Mouse (Mus musculus): Measurements from ENCODE around the gene Scamp1.

The Scamp1 gene

DNA sequence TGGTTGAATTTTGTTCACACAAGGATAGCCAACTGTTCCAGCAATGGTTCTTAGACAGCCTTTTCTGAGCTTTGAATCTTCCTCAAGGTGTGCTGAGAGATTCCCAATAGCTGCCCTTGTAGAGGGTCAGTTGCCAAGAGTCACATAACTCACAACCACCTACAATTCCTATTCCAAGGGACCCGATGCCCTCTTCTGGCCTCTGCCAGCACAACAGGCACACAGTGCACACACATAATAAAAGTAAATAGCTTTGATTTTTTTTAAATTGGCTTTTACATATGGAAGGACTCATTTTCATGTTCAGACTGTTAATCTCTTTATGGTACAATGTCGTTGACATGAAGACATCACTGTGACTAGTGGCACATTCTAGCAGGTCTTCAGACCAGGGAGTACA, 72.9 kb downstream of the Scamp1 start:
- DNase-seq: peak; percentile 35

DNA sequence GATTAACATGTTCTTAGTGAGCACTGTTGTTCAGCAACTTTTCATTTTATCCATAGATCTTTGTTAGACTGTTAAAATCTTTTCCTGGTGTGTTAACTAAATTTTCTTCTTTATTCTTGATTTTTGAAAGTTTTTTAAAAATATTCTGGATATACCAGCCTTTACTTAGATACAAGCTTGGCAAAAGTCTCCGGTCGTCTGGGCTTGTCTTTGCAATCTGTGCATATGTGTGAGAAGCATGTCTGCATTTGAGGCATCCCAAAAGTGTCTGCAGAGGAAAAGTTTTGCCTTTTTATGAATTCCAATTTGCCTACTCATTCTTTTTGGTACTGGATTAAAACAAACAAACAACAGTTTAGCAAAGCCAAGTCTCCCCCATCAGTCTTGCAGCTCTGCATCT, 73.5 kb downstream of the Scamp1 start:
- DNase-seq: no peak

DNA sequence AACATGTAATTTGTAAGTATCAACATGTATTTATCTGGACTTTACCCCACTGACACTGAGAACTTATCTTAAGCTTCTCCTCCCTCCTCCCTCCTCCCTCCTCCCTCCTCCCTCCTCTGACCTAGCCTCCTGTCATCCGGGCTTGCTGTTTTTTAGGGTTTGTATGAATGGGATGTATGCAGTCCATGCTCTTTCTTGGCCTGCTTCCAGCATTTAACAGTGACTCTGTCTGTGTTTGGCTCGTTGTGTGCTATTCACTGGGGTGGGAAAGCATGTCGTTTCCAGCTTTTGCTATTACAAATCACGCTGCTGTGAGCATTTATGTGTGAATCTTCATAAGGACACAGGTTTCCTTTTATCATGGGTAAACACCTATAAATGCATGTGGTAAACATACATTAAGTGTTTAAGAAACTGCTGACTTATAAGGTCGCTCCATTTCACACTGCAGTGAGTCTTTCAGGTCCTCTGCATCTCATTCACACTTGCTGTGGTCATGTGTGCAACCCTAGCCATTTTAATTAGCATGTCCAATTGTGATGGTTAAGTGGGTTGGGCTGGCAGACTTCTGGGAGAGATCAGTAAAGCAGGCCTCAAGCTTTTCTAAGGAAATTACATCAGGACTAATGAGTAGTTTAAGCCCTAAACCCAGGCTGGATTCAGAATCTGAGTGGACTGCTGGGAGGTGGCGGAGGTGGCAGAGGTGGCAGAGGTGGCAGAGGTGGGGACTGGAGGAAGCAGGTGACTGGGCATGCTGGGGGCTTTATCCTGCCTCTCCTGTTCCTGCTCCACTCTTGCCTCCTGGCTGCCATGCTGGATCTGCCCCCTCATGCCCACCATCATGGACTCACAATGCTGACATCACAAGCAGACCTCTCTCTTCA, 74.2 kb downstream of the Scamp1 start:
- no peak for DNase-seq

GRCm38 (mm10) chr13:94208892-94209291, 76.8 kb downstream of the Scamp1 start:
- DNase-seq: no peak

- no peak for DNase-seq
Measured at GRCm38 (mm10) chr13:94207973-94208372, 77.7 kb downstream of the Scamp1 start.

DNA sequence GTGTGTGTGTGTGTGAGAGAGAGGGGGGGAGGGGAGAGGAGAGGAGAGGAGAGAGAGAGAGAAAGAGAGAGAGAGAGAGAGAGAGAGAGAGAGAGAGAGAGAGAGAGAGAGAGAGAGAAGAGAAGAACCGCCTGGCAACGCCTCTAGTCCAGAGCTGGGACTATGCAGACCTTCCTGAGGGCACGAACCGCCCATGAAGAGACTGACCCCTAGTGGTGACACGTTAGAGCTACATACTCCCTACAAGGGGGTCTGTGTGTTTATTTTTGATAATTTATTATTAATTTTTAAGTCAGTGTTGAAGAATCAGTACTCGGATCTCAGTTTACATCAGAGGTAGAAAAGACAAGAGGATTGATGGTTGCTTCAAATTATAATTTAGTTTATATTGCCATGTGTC, 80.4 kb downstream of the Scamp1 start:
- DNase-seq: peak; percentile 75

DNA sequence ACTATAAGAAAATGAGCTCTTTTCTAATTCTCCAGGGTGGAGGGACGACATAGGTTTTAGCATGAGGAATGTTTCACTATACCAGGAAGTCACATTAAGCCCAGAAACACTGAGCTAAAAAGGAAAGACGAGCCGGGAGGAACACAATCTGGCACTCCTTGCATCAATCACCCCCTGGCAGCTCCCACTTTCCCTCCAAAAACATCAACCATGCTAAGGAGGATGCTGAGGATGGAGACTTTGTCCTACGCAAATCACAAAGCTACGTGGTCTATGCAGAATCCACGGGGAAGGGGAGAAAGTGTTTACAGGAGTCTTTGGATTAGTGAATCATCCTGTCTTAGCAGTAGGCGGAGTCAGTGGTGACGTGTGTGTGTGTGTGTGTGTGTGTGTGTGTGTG, 85.8 kb downstream of the Scamp1 start:
- DNase-seq: no peak

- DNase-seq: no peak
Measured at GRCm38 (mm10) chr13:94198616-94199015, 87.0 kb downstream of the Scamp1 start.

DNA sequence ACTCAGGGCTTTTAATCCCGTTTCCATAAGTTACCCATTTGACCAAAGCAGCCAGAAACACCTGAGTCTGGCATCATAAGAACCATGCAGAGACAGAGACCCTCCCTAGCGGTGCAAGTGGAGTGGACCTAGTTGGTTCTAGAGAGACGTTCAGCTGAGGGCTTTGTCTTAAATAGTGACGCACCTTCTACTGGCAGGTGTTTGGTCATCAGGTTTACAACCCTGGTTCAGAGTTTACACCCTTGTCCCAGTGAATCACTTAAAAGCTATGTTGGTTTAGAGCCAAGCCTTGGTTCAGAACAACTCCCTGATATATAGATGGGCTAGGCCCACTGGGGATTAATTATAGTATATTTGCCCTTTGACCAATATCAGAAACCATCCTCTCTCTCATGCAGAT, 92.4 kb downstream of the Scamp1 start:
- DNase-seq: no peak

DNA sequence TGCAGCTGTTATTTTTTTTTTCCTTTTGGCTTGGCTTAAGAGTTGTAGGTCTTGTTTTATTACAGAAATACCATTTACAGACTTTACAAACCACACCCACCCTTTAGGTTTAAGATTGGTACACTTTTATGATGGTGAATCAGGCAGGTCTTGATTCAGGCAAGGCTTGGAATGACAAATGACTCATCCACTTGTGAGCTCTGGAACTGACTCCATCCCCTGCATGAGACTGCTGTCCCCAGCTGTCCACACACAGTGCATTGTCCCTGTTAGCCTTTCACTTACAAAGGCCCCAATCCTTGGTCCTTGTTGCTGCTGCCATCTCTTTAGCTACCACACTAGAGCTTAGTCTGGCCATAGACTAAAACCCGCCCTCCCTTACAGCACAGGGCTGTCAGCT, 95.3 kb downstream of the Scamp1 start:
- no peak for DNase-seq

GRCm38 (mm10) chr13:94188200-94189086, 97.2 kb downstream of the Scamp1 start:
- no peak for DNase-seq

- DNase-seq: no peak
Measured at GRCm38 (mm10) chr13:94185631-94186030, 100.0 kb downstream of the Scamp1 start.

GRCm38 (mm10) chr13:94184726-94185456, 100.8 kb downstream of the Scamp1 start:
- no peak for DNase-seq

- DNase-seq: no peak
Measured at GRCm38 (mm10) chr13:94183372-94184021, 102.2 kb downstream of the Scamp1 start.

- no peak for DNase-seq
Measured at GRCm38 (mm10) chr13:94182026-94182425, 103.6 kb downstream of the Scamp1 start.

GRCm38 (mm10) chr13:94180477-94181420, 104.9 kb downstream of the Scamp1 start:
- no peak for DNase-seq

DNA sequence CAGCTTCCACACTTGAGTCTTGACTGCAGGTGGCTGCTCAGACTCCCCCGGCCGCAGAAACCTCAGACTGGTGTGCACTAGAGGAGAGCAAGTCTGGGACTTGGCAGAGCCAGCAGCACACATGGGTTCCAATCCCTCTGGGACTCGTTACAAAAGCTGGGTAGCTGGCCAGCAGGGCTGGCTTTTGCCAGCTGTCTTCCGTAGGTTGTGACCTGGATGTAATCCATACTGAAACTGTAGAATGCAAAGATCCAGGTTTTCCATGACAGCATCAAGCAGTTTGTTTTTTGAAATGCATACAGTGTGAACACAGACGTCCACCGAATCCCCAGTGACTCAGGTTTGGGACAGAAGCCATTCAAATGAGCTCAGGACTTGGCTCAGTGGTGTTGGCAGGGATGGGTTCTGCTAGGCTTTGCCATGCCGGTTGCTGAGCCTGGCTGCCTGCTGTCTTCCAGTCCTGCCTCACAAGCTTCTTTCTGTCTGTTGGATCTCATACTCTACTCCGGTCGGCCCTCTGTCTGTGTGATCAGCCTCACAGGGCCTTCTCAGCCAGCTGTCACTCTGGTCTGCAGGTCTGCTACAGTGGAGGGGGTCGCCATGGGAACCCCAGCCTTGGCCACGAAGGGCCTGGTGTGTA, 107.1 kb downstream of the Scamp1 start:
- no peak for DNase-seq

DNA sequence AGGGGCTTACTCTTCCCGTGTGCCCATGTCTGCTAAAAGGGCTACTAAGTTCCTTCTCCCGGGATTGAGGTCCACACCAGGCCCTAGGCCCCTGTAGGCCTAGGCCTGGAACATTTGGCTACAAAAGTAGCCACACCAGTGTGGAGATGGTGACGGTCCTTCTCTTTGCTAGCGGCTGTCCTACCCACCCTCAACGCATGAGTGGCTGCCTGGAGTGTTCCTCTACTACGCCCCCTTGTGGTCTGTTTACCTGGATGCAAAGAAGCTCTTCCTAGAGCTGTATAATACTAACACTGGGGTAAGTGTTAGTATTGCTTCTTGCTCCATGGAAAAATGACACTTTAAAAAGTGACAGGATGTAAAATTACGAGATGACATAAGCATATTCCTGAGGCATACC, 108.5 kb downstream of the Scamp1 start:
- peak; percentile 70 for DNase-seq

GRCm38 (mm10) chr13:94175379-94176050, 110.1 kb downstream of the Scamp1 start:
- no peak for DNase-seq

DNA sequence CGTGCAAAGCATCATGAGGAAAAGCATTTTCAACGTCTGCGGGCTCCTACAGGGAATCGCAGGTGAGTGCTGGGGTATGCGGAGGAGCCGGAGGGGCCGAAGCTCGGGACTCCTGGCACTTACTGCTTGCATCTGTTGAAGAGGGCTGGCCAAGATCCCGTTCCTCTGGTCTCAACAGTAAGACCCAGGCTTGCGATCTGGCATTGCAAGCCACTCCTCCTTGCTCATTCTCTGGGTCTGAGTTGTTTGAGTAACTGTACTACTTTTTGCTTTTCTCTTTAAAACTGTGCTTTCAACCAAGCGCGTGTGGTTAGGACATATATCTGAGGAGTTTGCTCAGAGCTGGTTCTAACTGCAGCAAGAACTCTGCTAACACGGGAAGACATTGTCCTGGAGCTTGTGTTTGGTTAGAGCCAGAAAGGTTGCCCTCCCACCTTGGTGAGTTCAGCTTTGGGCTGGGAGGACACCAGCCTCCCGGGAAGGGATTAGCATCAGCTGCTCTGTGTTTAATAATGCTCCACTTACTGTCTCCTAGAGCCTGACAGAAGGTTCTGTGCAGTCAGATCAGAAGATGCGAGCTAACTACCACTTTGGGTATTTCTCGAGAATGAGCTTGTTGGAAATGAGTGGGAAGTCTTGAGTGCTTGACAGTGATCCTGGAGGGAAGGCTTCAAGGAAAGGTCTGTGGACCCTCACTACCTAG, 110.9 kb downstream of the Scamp1 start:
- DNase-seq: no peak
